Mouse (Mus musculus): ENCODE results near the gene Rps24.
"Not testable (repeated sequence)": the region's sequence is repeated elsewhere in the genome, so short reads cannot be mapped to it uniquely, and the experiment has no call there.

Rps24 gene

DNA sequence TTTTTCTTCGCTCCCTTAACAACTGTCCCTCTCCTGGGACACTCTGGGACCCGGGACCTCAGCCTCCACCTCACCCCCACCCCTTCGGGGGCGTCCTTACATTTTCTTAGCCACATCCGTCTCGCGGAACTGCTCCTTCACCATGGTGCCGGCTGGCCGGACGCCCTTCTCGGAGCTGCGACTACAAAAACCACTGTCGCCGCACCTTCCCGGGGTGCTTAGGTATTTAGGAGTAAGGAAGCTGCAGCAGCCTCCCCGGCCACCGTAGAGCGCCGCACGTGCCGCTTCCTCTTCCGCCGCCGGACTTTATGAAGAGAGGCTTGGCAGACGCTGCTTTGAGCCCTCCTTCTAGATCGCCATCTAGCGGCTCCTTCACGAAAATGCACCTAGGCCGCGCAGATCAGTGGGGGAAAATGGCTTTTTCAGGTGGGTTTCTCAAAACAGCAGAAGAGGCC lies at the start of gene Rps24, which contains the start of gene Polr3a:
Rps24 (plus strand) TSS at position 353 of the 455 bp plus-strand sequence.
Polr3a (minus strand) TSS at position 286 of the 455 bp plus-strand sequence.
- peak; percentile 85 for DNase-seq (ENCODE audit: low read depth)

DNA sequence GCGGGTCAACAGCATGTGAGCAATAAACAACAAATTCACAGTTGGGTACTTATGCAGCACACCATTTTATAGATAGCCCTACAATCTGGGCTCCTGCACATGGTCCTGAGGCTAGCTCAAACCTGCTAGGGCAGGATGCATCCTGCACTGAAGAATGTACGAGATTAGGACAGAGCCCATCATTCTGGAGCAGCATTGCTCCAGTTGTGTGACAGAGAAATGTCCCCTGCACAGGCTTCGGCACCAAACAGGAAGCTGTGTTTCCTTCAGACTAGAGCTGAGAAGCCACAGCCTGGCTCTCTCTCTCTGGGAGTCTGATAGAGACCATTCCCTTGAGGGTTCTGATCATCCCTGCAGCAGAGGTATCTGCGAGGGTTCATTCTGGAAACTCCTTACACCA lies 43.4 kb upstream of the Rps24 start:
- DNase-seq (ENCODE audit: low read depth): not testable (repeated sequence)

DNA sequence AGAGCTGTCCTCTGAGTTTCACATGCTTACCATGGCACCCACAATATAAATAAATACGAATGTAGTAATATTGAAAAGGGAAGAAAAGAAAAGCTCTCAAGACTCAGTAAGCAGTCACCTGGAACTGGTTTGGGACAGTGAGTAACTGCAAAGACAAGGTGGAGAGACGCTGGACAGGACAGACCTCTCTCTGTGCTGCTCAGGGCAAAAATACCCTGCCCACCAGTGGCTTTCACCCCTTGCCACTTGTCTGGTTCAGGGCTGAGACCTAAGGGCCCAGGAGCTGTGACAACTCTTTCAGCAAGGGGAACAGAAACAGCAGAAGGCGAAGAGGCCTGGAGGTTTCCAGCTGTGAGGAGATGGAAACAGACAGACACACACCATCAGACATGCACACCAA lies 28.7 kb upstream of the Rps24 start:
- DNase-seq (ENCODE audit: low read depth): no peak

DNA sequence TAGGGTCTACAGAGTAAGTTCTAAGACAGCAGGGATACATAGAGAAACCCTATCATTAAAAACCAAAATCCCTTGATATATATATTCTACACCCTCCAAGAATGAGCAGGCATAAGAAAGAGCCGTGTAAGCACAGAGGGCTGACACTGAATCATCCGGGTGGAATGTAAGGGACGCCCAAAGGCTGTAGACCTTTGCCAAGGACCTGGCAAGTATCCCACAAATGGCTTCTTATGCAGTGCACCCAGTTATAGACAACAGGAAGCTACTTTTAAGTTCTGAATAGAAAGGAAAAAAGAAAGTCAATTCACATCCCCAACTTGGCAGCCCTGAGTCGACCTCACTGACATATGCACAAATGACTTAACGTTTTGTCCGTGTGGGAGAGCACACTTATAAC lies 18.1 kb upstream of the Rps24 start:
- DNase-seq (ENCODE audit: low read depth): no peak

DNA sequence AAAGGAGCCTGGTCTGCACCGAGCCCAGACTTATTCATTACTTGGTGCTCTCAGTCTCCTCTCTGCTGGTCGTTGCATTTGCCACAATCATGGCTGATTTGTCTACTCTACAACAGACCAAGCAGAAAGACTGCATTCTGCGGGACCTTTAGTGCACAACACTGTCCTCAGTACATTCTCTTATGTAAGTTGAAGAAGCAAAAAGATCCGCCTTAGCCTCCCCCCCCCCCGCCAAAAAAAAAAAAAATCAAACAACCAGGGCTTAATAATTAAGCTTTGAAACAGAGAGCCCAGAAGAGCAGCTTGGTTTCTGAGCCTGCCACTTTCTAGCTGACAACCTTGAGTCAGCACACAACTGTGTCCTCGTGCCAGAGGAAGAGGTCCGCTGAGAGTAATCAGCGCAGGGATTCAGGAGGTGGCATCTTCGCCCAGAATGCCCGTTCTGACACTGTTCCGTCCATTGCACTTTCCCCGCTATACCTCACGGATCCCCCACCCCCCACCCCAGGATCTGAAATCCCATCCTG lies 621 bp upstream of the Rps24 start:
- DNase-seq (ENCODE audit: low read depth): no peak

DNA sequence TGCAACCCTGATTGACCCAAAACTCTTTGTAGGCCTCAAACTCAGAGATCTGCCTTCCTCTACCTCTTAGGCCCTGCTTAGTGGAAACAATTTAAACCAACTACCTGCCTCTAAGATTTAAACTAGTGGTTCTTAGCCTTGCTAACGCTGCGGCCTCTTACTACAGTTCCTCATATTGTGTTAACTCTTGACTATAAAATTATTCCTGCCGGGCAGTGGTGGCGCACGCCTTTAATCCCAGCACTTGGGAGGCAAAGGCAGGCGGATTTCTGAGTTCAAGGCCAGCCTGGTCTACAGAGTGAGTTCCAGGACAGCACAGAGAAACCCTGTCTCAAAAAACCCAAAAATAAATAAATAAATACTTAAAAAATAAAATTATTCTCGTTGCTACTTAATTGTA lies 2.8 kb downstream of the Rps24 start:
- DNase-seq (ENCODE audit: low read depth): not testable (repeated sequence)

DNA sequence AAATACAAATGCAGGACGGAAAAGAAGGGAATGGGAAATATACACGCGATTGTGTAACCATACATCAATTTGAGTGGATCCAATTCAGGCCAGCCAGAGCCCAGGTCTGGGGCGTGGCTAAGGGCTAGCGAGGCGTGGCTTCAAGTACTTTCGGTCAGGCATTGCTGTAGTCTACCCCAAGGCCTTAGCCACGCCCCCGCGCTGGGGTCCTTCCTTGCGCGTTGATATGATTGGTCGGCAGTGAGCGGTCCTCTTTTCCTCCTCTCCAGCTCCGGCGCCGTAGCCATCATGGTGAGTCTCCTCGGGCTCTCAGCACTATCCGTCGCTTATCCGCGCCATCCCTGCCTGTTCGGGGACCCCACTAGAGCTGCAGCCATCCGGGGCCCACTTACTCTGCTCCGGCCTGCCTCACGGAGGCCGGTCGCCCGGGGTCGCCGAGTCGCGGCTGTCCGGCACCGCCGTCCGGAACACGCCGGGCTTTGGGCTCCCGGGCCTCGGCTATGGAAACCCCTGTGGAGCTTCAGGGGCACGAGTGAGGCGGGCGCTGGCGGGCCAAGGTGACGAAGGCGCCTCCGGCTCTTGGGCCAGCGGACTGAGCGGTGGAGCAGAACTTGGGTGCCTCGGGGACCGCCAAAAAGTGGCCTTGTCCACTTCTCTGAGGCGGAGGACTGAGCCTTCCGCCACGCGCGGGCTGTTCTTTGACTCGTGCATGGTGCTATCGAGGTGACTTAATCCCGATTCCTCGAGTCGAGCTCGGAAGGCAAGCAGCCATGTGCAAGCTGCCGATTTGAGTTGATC lies 3.7 kb downstream of the Rps24 start:
- peak; percentile 88 for DNase-seq (ENCODE audit: low read depth)

GRCm38 (mm10) chr14:24491266-24491981 lies 4.5 kb downstream of the Rps24 start:
- no peak for DNase-seq (ENCODE audit: low read depth)

- no peak for DNase-seq (ENCODE audit: low read depth)
These were observed 6.3 kb downstream of the Rps24 start for GRCm38 (mm10) chr14:24493256-24493655.

- DNase-seq (ENCODE audit: low read depth): no peak
These were observed 9.6 kb downstream of the Rps24 start for GRCm38 (mm10) chr14:24496507-24496906.

GRCm38 (mm10) chr14:24497443-24497842 lies 10.5 kb downstream of the Rps24 start:
- DNase-seq (ENCODE audit: low read depth): no peak

DNA sequence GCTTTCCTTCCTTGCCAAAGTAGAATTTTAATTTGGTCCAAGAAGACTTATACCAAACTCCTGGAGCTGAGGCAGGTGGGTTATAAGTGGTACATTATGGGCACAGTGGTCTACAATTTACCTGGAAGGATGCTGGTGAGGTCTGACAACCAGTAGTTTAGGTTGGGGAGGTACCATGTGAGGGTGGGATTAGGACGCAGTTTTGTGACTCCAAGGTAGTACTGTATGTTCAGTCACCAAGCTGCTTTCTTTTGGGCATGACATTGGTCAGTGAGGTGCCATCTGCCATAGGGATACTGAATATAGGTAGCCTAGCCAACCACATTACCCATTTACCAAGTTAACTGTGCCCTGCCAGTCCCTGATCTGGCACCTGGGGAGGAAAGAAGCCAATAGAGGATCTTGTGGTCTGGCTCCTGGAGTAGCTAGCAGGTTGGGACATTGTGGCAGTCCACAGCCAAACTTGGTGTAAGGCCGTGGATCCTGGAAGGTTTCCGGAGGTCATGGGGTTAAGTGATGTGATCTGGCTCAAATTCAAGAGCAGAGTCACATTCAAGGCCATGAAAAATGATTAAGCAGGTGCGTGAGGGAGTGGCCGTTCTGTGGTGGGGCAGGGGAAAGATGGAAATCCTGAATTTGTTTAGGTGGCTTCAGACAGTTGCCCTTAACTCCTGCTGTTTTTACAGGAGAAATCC lies 11.8 kb downstream of the Rps24 start:
- no peak for DNase-seq (ENCODE audit: low read depth)

GRCm38 (mm10) chr14:24499478-24499877 lies 12.6 kb downstream of the Rps24 start:
- DNase-seq (ENCODE audit: low read depth): no peak

GRCm38 (mm10) chr14:24500091-24500844 lies 13.3 kb downstream of the Rps24 start:
- DNase-seq (ENCODE audit: low read depth): peak; percentile 64

DNA sequence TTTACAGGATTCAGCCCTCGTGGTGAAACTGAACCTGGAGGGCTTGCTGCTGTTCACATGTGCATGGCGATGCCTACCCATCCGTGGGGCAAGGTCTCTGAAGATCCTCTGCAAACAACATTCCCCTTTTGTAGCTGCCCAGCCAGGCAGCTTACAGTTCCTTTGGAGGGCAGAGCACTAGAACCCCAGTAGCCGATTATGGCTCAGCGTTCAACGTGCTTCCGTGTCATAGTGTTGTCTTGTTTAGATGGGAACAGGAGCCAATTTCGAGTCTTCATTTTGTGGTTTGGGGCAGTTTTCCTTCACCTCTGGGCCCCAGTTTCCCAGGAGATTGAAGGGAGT lies 13.9 kb downstream of the Rps24 start:
- DNase-seq (ENCODE audit: low read depth): no peak

DNA sequence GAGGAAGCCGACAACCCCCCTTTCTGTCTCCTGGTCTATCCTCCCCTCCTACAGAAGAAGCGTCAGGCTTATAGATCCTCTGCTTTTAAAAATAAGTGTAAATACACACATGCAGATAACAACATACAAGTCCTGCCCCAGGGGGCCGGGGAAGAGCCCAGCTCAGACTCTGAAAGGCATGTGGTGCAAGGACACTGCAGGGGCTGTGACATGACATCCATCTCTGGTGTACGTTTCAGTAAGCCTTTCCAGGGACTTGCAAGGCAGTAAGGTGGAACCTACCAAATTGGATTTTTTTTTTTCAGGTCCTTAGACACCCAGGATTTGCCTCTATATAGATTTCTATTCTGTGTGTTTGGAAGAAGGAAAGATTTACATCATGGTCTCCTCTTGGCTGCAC lies 14.3 kb downstream of the Rps24 start:
- no peak for DNase-seq (ENCODE audit: low read depth)

DNA sequence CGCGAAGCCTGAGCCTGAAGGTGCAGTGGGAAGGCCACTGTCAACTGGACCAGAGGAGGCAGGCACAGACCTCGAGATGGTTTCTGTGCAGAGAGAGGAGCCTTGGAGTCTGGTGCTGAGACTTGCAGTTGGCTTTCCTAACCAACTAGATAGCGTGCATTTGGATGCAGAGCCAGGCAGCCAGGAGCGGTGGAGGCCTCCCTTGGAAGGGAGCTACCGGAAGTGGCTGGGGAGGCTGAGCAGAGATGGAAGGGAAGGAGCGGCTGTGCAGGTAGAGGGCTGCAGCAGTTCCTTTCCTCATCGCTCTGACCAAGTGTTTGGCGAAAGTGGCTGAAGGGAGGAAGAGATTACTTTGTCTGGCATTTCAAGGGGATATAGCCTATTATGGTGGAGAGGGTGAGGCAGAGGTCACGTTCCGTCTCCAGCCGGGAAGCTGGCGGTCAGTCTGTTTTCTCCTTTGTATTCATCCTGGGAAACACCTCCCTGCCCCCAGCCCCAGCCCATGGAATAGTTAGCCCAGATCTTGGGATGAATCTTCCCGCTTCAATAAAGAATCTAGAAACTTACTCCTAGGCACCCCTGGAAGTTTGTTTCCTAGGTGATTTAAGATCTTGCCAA lies 20.6 kb downstream of the Rps24 start:
- DNase-seq (ENCODE audit: low read depth): no peak

DNA sequence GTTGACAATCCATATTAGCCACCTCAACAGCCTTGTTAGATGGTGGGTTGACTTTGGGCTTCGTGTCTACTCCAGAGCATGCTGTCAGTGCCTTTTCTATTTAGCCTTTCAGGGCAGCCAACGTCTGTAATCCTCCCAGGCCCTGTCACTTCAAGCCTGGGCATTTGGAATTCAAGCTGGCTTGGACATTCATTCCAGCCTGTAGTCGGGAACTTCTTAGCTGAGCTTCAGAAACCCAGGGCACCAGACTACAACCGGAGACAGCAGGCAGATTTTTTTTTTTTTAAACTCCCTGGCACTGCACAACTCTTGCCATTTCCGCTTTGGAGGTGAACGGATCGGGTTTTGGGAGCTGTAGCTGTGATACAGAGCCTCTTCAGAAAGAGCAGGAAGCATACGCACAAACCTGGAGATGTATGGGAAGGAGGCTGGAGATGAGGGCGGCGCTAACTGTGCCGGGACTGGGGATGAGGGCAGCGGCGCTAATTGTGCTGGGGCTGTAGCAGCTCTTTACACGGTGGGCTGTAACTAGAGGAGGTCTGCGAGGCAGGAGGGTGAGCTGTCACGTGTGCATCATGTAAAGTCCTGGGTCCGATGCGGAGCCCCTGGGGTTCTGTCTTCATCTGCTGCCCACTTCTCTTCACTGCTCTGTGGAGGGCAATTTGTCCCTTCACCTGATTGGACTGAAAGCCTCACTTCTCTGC lies 21.3 kb downstream of the Rps24 start:
- DNase-seq (ENCODE audit: low read depth): no peak

GRCm38 (mm10) chr14:24509557-24509956 lies 22.6 kb downstream of the Rps24 start:
- DNase-seq (ENCODE audit: low read depth): no peak

GRCm38 (mm10) chr14:24510218-24510617 lies 23.3 kb downstream of the Rps24 start:
- no peak for DNase-seq (ENCODE audit: low read depth)

DNA sequence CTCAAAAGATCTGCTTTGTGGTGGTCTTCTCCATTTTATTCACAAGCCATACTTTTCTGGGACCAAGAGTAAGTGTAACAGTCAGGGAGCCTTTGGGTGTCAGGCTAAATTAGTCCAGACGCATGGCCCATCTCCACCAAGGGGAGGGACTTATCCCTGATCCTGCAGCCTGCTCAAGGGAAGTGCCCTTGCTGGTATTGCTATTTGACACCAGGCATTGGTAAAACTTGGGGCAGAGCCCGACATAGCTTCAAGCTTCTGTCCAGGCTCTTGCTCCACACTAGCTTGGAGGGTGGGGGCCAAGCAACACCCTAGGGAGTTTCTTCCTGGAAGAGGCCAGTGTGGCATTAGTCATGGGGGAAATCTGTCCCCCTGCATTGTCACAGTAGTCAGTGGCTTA lies 23.8 kb downstream of the Rps24 start:
- no peak for DNase-seq (ENCODE audit: low read depth)
